Mouse (Mus musculus): Measurements from ENCODE around the gene Npas2. TPM values are rescaled to one million over a fixed set of nuclear protein-coding genes. Genes with fewer than 3 reads are reported as not detected.

The Npas2 gene
- polyA plus RNA-seq, 1 experiment = 1.8 TPM

DNA sequence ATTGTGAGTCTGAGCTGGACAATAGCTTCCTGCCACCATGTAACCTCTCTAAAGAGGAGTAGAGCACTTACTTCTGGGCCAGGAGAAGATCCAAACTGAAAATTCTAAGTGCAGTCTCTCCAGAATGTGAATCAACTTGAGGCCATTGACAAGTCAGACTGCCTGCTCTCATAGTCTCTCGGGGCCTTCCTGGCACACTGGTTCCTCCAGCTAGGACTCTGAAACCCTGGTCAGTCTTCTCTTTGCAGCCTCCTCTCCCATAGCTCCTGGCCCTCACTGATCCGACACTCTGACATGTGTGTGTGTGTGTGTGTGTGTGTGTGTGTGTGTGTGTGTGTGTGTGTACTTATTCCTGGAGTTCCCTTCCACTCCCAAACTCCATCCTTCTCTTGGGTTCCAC lies 114.4 kb downstream of the Npas2 start:
- Histone ChIP-seq H3K27me3 (ENCODE audit: control insufficient read depth, insufficient read depth, low read length) (no peaks in the 10 kb centered on the region), H3K27ac (ENCODE audit: insufficient read depth, low read length) (no peak overlapping the region), H3K4me3 (replicated peaks; ENCODE audit: insufficient read depth, low read depth, low read length) (no peak overlapping the region), H3K4me1 (ENCODE audit: control insufficient read depth, insufficient read depth, low read length) (no peaks in the 10 kb centered on the region)
- TF ChIP-seq CTCF (IDR thresholded peaks at IDR 0.05; ENCODE audit: borderline replicate concordance, insufficient read depth, low read depth, low read length) = no peak
- no peak for TF ChIP-seq POLR2A (IDR thresholded peaks at IDR 0.05; ENCODE audit: borderline replicate concordance, insufficient read depth, low read length)
- WGBS = 75% methylated on average over 2 of the region's 2 CpGs
- no peak for DNase-seq

DNA sequence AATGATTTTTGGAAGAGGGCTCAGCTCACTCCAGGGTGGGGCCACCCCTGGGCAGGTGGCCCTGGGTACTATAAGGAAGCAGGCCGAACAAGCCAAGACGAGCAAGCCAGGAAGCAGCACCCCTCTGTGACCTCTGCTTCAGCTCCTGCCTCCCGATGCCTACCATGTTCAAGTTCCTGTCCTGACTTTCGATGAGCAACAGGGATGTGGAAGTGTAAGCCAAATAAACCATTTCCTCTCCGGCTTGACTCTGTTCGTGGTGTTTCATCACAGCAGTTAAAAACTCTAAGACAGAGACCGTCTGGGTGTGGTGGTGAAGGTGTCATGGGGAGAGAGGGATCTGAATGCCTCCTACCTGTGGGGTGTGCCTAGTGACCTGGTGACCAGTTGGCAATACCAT lies 116.0 kb downstream of the Npas2 start:
- TF ChIP-seq CTCF (IDR thresholded peaks at IDR 0.05; ENCODE audit: borderline replicate concordance, insufficient read depth, low read depth, low read length) = no peak
- no peak for TF ChIP-seq POLR2A (IDR thresholded peaks at IDR 0.05; ENCODE audit: borderline replicate concordance, insufficient read depth, low read length)
- WGBS = 75% methylated on average over 7 of the region's 7 CpGs
- Histone ChIP-seq H3K4me3 (replicated peaks; ENCODE audit: insufficient read depth, low read depth, low read length) (no peak overlapping the region), H3K27ac (ENCODE audit: insufficient read depth, low read length) (no peak overlapping the region), H3K27me3 (ENCODE audit: control insufficient read depth, insufficient read depth, low read length) (no peaks in the 10 kb centered on the region), H3K4me1 (ENCODE audit: control insufficient read depth, insufficient read depth, low read length) (no peaks in the 10 kb centered on the region)
- no peak for DNase-seq

DNA sequence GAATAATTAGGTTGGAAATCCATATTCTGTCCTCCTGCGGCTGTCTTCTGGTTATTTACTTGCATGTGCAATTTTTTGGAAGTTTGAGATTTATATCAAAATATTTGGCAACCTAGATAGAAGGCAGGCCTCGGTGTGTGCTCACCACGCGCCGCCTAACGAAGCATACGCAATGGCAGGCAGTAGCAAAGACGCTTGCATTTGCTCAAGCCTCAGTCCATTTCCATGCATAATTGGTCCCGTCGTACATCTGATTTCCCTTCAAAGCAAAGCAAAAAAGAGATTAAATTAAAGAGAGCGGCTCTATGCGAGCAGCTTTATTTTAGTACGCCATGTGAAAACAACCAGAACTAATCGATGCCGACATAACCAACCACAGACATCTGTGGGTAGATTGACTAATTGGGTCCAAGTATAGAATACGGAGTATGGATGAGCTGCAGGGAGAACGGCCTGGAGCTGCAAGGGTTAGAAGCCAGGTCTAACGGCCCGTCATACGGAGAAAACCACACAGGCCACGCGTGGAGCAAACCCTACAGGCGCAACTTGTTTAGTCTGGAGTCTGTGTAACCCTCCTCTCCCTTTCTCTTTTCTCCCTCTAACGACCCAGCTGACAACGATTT lies 118.9 kb downstream of the Npas2 start:
- no peaks in the 10 kb centered on the region for H3K4me1 ChIP-seq (ENCODE audit: control insufficient read depth, insufficient read depth, low read length)
- WGBS = 46% methylated on average over 25 of the region's 25 CpGs
- H3K27me3 ChIP-seq (ENCODE audit: control insufficient read depth, insufficient read depth, low read length) = no peaks in the 10 kb centered on the region
- H3K27ac ChIP-seq (ENCODE audit: insufficient read depth, low read length) = no peak overlapping the region
- no peak for DNase-seq
- no peak overlapping the region for H3K4me3 ChIP-seq (replicated peaks; ENCODE audit: insufficient read depth, low read depth, low read length)
- TF ChIP-seq CTCF (IDR thresholded peaks at IDR 0.05; ENCODE audit: borderline replicate concordance, insufficient read depth, low read depth, low read length) (no peak), POLR2A (IDR thresholded peaks at IDR 0.05; ENCODE audit: borderline replicate concordance, insufficient read depth, low read length) (no peak)

DNA sequence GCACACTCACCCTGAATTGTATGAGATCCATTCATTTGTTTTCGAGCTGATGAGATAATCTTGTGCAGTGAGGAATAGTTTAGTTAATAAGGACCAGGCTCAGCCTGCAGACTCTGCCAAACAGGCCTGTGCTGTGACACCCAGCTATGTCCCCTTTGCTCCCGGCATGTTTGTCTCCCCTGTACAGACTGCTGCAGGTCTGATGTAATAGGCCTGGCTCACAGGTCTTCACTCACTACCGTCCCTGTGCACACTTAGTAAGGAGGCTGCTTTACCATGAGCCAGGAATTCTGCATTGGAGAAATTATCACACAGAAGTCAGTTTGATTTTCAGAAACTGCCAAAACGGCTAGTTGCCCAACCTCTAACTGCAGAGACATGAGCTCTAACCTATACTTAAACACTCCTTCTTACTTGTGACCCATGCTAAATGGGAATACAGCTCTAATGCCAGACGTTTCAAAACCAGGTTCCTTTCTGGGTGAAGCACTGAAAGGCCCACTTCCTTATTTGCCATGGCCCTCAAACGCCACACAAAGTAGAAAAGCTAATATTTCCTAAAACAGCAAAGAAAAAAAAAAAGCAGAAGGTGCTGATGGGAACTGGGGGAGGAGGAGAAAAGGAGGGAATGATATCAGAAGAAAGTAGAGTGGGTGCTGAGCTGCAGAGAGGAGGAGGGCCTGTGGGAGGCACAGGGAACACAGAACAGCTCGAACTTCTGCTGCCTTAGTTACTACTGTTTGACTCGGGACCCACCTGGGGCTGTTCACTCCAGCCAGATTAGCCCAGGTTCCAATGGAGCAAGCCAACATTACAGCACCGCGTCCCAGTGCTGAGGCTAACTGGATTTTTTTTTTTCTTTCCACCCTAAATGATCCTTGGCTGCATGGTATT lies 120.1 kb downstream of the Npas2 start:
- 85% methylated on average over 10 of the region's 10 CpGs for WGBS
- Histone ChIP-seq H3K4me3 (replicated peaks; ENCODE audit: insufficient read depth, low read depth, low read length) (no peak overlapping the region), H3K27ac (ENCODE audit: insufficient read depth, low read length) (no peak overlapping the region), H3K4me1 (ENCODE audit: control insufficient read depth, insufficient read depth, low read length) (peaks cover 2% of the 10 kb centered on the region; the same call in 1 of the 2 replicates), H3K27me3 (ENCODE audit: control insufficient read depth, insufficient read depth, low read length) (no peaks in the 10 kb centered on the region)
- DNase-seq = no peak
- TF ChIP-seq POLR2A (IDR thresholded peaks at IDR 0.05; ENCODE audit: borderline replicate concordance, insufficient read depth, low read length) = no peak
- TF ChIP-seq CTCF (IDR thresholded peaks at IDR 0.05; ENCODE audit: borderline replicate concordance, insufficient read depth, low read depth, low read length) = no peak

DNA sequence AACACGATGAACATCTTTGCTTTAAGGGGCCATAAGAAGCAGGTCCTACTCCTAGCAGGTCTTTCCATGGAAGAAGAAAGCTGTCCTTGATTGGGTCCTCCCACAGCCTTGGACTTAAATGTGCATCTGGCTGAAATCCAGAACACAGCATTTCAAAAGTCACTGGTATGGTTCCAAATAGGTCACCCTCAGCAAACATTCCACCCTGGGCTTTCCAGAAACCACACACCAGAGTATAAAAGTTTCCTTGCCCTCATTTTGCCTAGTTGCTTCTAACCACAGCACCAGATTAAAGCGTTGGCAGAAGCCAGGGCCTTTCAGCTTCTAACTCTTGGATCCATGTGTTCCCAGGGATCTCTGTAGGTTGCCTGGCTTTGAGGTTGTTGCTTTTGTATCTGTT lies 124.4 kb downstream of the Npas2 start:
- DNase-seq = peak in 1 of 2 experiments; percentile 43
- Histone ChIP-seq H3K27ac (ENCODE audit: insufficient read depth, low read length) (no peak overlapping the region), H3K4me1 (ENCODE audit: control insufficient read depth, insufficient read depth, low read length) (peaks cover 2% of the 10 kb centered on the region; the same call in 1 of the 2 replicates), H3K27me3 (ENCODE audit: control insufficient read depth, insufficient read depth, low read length) (no peaks in the 10 kb centered on the region), H3K4me3 (replicated peaks; ENCODE audit: insufficient read depth, low read depth, low read length) (no peak overlapping the region)
- 55% methylated on average over 2 of the region's 2 CpGs for WGBS
- TF ChIP-seq POLR2A (IDR thresholded peaks at IDR 0.05; ENCODE audit: borderline replicate concordance, insufficient read depth, low read length) (no peak), CTCF (IDR thresholded peaks at IDR 0.05; ENCODE audit: borderline replicate concordance, insufficient read depth, low read depth, low read length) (no peak)

DNA sequence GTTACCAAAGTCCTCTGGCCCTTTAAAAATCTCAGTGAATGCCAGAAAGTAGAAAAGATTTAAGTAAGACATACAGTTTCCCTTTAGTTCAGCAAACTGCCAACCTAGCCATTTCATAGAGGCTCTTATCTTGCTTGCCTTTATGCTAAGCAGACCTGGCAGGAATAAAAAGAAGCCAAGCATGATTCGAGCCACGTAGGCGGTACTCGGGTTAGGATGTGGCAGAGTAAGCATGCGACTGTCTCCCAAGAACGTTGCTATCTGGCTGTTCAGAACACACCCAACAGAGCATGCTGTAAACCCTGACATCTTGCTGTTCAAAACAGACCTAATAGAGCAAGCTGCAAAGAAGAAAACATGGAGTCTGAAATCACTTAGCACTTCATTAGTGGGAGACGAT lies 125.3 kb downstream of the Npas2 start:
- no peak overlapping the region for H3K27ac ChIP-seq (ENCODE audit: insufficient read depth, low read length)
- no peak overlapping the region for H3K4me3 ChIP-seq (replicated peaks; ENCODE audit: insufficient read depth, low read depth, low read length)
- peaks cover 2% of the 10 kb centered on the region; the same call in 1 of the 2 replicates for H3K4me1 ChIP-seq (ENCODE audit: control insufficient read depth, insufficient read depth, low read length)
- TF ChIP-seq CTCF (IDR thresholded peaks at IDR 0.05; ENCODE audit: borderline replicate concordance, insufficient read depth, low read depth, low read length) (no peak), POLR2A (IDR thresholded peaks at IDR 0.05; ENCODE audit: borderline replicate concordance, insufficient read depth, low read length) (no peak)
- no peak for DNase-seq
- no peaks in the 10 kb centered on the region for H3K27me3 ChIP-seq (ENCODE audit: control insufficient read depth, insufficient read depth, low read length)
- 71% methylated on average over 7 of the region's 7 CpGs for WGBS

DNA sequence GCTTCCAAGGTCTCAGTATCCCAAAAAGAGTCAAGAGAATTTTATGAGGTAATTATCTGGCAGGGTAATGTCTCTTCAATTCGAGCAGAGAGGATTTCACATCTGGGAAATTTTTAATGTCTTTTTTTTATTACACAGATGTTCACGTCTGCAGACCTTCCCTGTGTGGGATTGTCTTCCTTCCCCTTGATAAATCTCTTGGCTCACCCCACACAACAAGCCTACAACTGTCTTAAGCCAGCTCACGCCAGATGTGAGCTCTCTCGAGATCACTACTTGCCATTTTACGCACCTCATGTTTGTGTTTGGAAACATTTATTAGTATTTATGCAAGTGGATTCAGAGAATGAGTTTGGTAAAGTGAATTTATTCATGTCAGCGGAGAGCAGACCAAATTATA lies 128.4 kb downstream of the Npas2 start:
- no peaks in the 10 kb centered on the region for H3K27me3 ChIP-seq (ENCODE audit: control insufficient read depth, insufficient read depth, low read length)
- H3K4me1 ChIP-seq (ENCODE audit: control insufficient read depth, insufficient read depth, low read length) = peaks cover 2% of the 10 kb centered on the region; the same call in 1 of the 2 replicates
- no peak for TF ChIP-seq POLR2A (IDR thresholded peaks at IDR 0.05; ENCODE audit: borderline replicate concordance, insufficient read depth, low read length)
- no peak for TF ChIP-seq CTCF (IDR thresholded peaks at IDR 0.05; ENCODE audit: borderline replicate concordance, insufficient read depth, low read depth, low read length)
- H3K4me3 ChIP-seq (replicated peaks; ENCODE audit: insufficient read depth, low read depth, low read length) = no peak overlapping the region
- DNase-seq = no peak
- H3K27ac ChIP-seq (ENCODE audit: insufficient read depth, low read length) = no peak overlapping the region
- WGBS = 83% methylated on average over 6 of the region's 6 CpGs

DNA sequence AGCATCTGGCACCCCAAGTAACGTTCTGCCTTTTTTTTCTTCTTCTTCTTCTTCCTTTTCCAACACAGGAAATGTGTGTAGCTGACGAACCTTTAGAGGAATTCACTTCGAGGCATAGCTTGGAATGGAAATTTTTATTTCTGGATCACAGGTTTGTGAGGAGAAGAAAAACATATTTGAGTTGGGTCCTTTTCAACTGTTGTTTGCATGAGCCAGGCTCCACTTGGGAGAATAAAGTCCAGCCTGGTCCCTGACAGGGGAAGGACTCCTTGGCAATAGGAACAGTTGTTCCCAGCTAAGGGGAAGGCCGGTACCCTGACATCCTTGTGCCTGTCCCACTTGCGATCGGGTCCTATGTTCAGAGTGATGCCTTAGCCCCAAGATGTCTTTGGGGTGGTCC lies 131.7 kb downstream of the Npas2 start:
- Histone ChIP-seq H3K27me3 (ENCODE audit: control insufficient read depth, insufficient read depth, low read length) (no peaks in the 10 kb centered on the region), H3K27ac (ENCODE audit: insufficient read depth, low read length) (no peak overlapping the region), H3K4me1 (ENCODE audit: control insufficient read depth, insufficient read depth, low read length) (no peaks in the 10 kb centered on the region), H3K4me3 (replicated peaks; ENCODE audit: insufficient read depth, low read depth, low read length) (no peak overlapping the region)
- 94% methylated on average over 6 of the region's 6 CpGs for WGBS
- no peak for DNase-seq
- TF ChIP-seq CTCF (IDR thresholded peaks at IDR 0.05; ENCODE audit: borderline replicate concordance, insufficient read depth, low read depth, low read length) = no peak
- TF ChIP-seq POLR2A (IDR thresholded peaks at IDR 0.05; ENCODE audit: borderline replicate concordance, insufficient read depth, low read length) = no peak
